ENCODE assay signal across 10 mouse cellular contexts in genomic region chr17:43649641-43650436, GRCm38 (mm10). TPM values are rescaled to one million over a fixed set of nuclear protein-coding genes. Genes with fewer than 3 reads are reported as not detected.
A peak's percentile ranks its signal among the peaks of the same experiment; 100 is the strongest.
DNase-seq lines count a peak whose midpoint lies in the region; ATAC-seq and TF ChIP-seq lines count a peak whose summit lies in the region.
"Had no signal": no experiment of that assay in that cellular context is flagged by ENCODE, and none has a peak within 500 bp of the region (broad histone marks: within the 10 kb centered on the region; RNA-seq: fewer than 3 reads in every experiment).

No protein-coding gene starts in this region.

- no peak overlapping the region for H3K9ac ChIP-seq in lung, postnatal 0 days (replicated peaks; ENCODE audit: low read depth)

- no peak for ATAC-seq in lung, postnatal 0 days

- DNase-seq in gastrocnemius, adult 2 months, result no peak
- DNase-seq in gastrocnemius, postnatal 14 days, result no peak
- no peak for DNase-seq in lung, postnatal 0 days (ENCODE audit: low spot score)
- DNase-seq in lung, adult 18-20 months, result no peak
- peak; percentile 77 for DNase-seq in brain, adult 2 months (ENCODE audit: low read depth, low spot score)
- DNase-seq in thymus, postnatal 0 days (ENCODE audit: low spot score), result peak; percentile 58
- DNase-seq in frontal cortex, postnatal 25 days (ENCODE audit: low spot score in 2 of 2), result no peak
- no peak for DNase-seq in heart, postnatal 25 days (ENCODE audit: low spot score)
- DNase-seq: right cerebral cortex, postnatal 25 days had no signal

- H3K27me3 ChIP-seq in lung, postnatal 0 days (replicated peaks; ENCODE audit: insufficient read depth, low read length), result no peaks in the 10 kb centered on the region
- H3K27me3 ChIP-seq: megakaryocyte, embryonic 14.5 days had no signal

- H3K9me3 ChIP-seq in lung, postnatal 0 days (ENCODE audit: low read length), result no peaks in the 10 kb centered on the region

- TF ChIP-seq CTCF in gastrocnemius, adult 2 months (IDR thresholded peaks at IDR 0.05), result peak; percentile 59
- peak; percentile 64 for TF ChIP-seq CTCF in lung, postnatal 0 days (IDR thresholded peaks at IDR 0.05)

- H3K36me3 ChIP-seq in lung, postnatal 0 days (ENCODE audit: insufficient read depth, low read length), result peaks cover 11% of the 10 kb centered on the region; the same call in 1 of the 2 replicates

- no peak overlapping the region for H3K27ac ChIP-seq in gastrocnemius, adult 2 months
- no peak overlapping the region for H3K27ac ChIP-seq in lung, postnatal 0 days (ENCODE audit: low read length)

- 85% methylated on average over 10 of the region's 10 CpGs for WGBS in lung, postnatal 0 days

- intact Hi-C loops in gastrocnemius, adult 2 months (cut with DNase I), result no loop called here
- intact Hi-C loops in gastrocnemius, postnatal 14 days (cut with DNase I; ENCODE audit: low total_unique reads), result no loop called here
- intact Hi-C loops in heart, postnatal 25 days (cut with DNase I), result no loop called here

- no peaks in the 10 kb centered on the region for H3K4me1 ChIP-seq in lung, postnatal 0 days (ENCODE audit: insufficient read depth, low read depth, low read length)
- H3K4me1 ChIP-seq: megakaryocyte, embryonic 14.5 days had no signal

- no peak overlapping the region for H3K4me3 ChIP-seq in gastrocnemius, adult 2 months
- H3K4me3 ChIP-seq in lung, postnatal 0 days (ENCODE audit: low read depth, low read length), result no peak overlapping the region
- H3K4me3 ChIP-seq: megakaryocyte, embryonic 14.5 days had no signal

- H3K4me2 ChIP-seq in lung, postnatal 0 days (replicated peaks; ENCODE audit: low read depth, low read length), result no peak overlapping the region

- TF ChIP-seq EP300 in lung, postnatal 0 days (IDR thresholded peaks at IDR 0.05), result no peak

RNA-seq across cellular contexts. Expression of gene Slc25a27, which starts 17.2 kb away (rescaled TPM):
- 1 to 10 TPM; 5.8 to 7.2 TPM for total RNA-seq in gastrocnemius, adult 2 months (2021)
- total RNA-seq in gastrocnemius, postnatal 14 days (2021), result 1 to 10 TPM; 2.5 to 3.7 TPM
- polyA plus RNA-seq in lung, postnatal 0 days (2015; fragmentation: Nextera tagmentation; extraction: Ambion mirVana), result 12.0 and 15.3 TPM in 2 replicates
- 4.8 and 7.6 TPM in 2 replicates for polyA plus RNA-seq in thymus, postnatal 0 days (2015; fragmentation: Nextera tagmentation; extraction: Ambion mirVana)
- 1 to 10 TPM; 2.4 to 2.5 TPM for total RNA-seq in heart, postnatal 25 days (2021)

RNA-seq across cellular contexts. Expression of gene Cyp39a1, which starts 17.4 kb away (rescaled TPM):
- total RNA-seq in gastrocnemius, adult 2 months (2021), result 1 to 10 TPM; 3.2 to 3.3 TPM
- total RNA-seq in gastrocnemius, postnatal 14 days (2021), result 1 to 10 TPM; 3.0 to 3.1 TPM
- 26.1 and 31.1 TPM in 2 replicates for polyA plus RNA-seq in lung, postnatal 0 days (2015; fragmentation: Nextera tagmentation; extraction: Ambion mirVana)
- 3.0 and 4.7 TPM in 2 replicates for polyA plus RNA-seq in thymus, postnatal 0 days (2015; fragmentation: Nextera tagmentation; extraction: Ambion mirVana)
- 1 to 10 TPM; 4.4 to 4.8 TPM for total RNA-seq in heart, postnatal 25 days (2021)

RNA-seq across cellular contexts. Expression of gene Tdrd6, which starts 19.7 kb away (rescaled TPM):
- total RNA-seq in gastrocnemius, adult 2 months (2021), result under 1 TPM; 0.03 TPM
- under 1 TPM in 1 of 2 experiments, not detected in 1; 0.04 TPM for total RNA-seq in gastrocnemius, postnatal 14 days (2021)
- polyA plus RNA-seq in lung, postnatal 0 days (2015; fragmentation: Nextera tagmentation; extraction: Ambion mirVana), result 0.01 TPM in 1 of 2 replicates, not detected in the other
- polyA plus RNA-seq in thymus, postnatal 0 days (2015; fragmentation: Nextera tagmentation; extraction: Ambion mirVana), result not detected in 2 replicates
- total RNA-seq in heart, postnatal 25 days (2021), result not detected

Comparison
In these comparisons a context has a peak if more than half of its experiments do, and no peak if none do; other contexts are left out.
1. DNase-seq: peak in brain, adult 2 months (single experiment) and thymus, postnatal 0 days (single experiment); none in gastrocnemius, adult 2 months (single experiment), gastrocnemius, postnatal 14 days (single experiment), lung, postnatal 0 days (single experiment), lung, adult 18-20 months (0 of 2), frontal cortex, postnatal 25 days (0 of 2) and heart, postnatal 25 days (single experiment).